Mouse (Mus musculus) kidney, embryonic 15.5 days (tissue): Measurements from ENCODE around the gene Gab2. TPM values are rescaled to one million over a fixed set of nuclear protein-coding genes. Genes with fewer than 3 reads are reported as not detected.

ENCODE experiments used
- ATAC-seq: fragments of 200-750 bp; cut with Nextera tagmentation; replicated peaks from 2 replicates; pipeline ENCODE4 v1.8.0; 2017; ENCODE audit warnings: moderate TSS enrichment; ENCODE audit not compliant: low FRiP score
- H3K27ac ChIP-seq: fragments of 300-500 bp; sonication (generic); 2 replicates; pipeline ENCODE4 v1.5.1; 2015; ENCODE audit warnings: mild to moderate bottlenecking, inconsistent platforms
- H3K27me3 ChIP-seq: fragments of 300-500 bp; sonication (generic); 2 replicates; pipeline ENCODE4 v1.6.1; 2015; ENCODE audit warnings: inconsistent platforms
- H3K36me3 ChIP-seq: fragments of 300-500 bp; sonication (generic); 2 replicates; pipeline ENCODE4 v1.6.1; 2015; ENCODE audit warnings: inconsistent platforms
- H3K4me1 ChIP-seq: fragments of 300-500 bp; sonication (generic); 2 replicates; pipeline ENCODE4 v1.6.1; 2015; ENCODE audit warnings: inconsistent platforms
- H3K4me2 ChIP-seq: fragments of 300-500 bp; sonication (generic); 2 replicates; pipeline ENCODE4 v1.6.1; 2015; ENCODE audit warnings: moderate library complexity, mild to moderate bottlenecking, inconsistent platforms
- H3K4me3 ChIP-seq: fragments of 300-500 bp; sonication (generic); replicated peaks from 2 replicates; pipeline ENCODE4 v1.5.1; 2015; ENCODE audit warnings: mild to moderate bottlenecking, inconsistent platforms
- H3K9ac ChIP-seq: fragments of 300-500 bp; sonication (generic); 2 replicates; pipeline ENCODE4 v1.6.1; 2015; ENCODE audit warnings: mild to moderate bottlenecking, inconsistent platforms
- H3K9me3 ChIP-seq: fragments of 300-500 bp; sonication (generic); replicated peaks from 2 replicates; pipeline ENCODE4 v1.6.1; 2016; ENCODE audit warnings: inconsistent platforms
- WGBS: fragments of 180-500 bp; shearing (Covaris S2); methylation state at CpG from one replicate; pipeline ENCODE4 v1.1.7; 2015; ENCODE audit warnings: mixed read lengths; 5-methylcytosine and 5-hydroxymethylcytosine counted together
- polyA plus RNA-seq: library from polyadenylated mRNA; unstranded; fragments of >200 nt; fragmentation: Nextera tagmentation; extraction: Ambion mirVana; gene quantifications from 2 replicates; pipeline ENCODE4 v1.2.1, GENCODE M21; 2015

Gab2 gene
- polyA plus RNA-seq, 1 experiment from 2014 or later = 14.5 TPM

- peaks cover 38% of the 10 kb centered on the region for H3K4me1 ChIP-seq
- 58% methylated on average over 13 of the region's 13 CpGs for WGBS
- no peak overlapping the region for H3K4me3 ChIP-seq
- H3K9me3 ChIP-seq = no peaks in the 10 kb centered on the region
- peaks cover 33% of the 10 kb centered on the region for H3K27me3 ChIP-seq
- H3K27ac ChIP-seq = no peak overlapping the region
- no peak for ATAC-seq
- H3K4me2 ChIP-seq = no peak overlapping the region
- no peak overlapping the region for H3K9ac ChIP-seq
- no peaks in the 10 kb centered on the region for H3K36me3 ChIP-seq
Observed at GRCm38 (mm10) chr7:97328891-97329588, 247.7 kb downstream of the Gab2 start.

DNA sequence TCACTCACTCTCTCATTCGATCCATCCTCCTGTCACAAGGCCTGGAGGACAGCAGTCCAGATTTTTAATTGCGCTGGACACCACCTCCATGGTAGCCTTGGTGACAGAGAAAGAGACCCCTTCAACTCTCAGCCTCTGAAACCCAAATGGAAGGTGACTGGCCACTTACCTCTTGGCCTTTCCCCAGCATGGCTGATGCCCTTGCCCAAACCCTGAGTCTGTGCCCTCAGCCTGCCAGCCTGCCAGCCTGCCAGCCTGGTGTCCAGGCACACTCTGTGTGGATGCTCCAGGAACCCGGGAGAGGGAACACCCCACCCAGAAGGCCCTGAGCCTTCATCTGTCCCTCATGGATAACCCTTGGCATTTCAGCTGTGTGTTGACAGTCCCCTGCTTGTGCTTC is 248.3 kb downstream of the Gab2 start:
- 85% methylated on average over 3 of the region's 3 CpGs for WGBS
- no peak overlapping the region for H3K27ac ChIP-seq
- no peaks in the 10 kb centered on the region for H3K9me3 ChIP-seq
- H3K36me3 ChIP-seq = no peaks in the 10 kb centered on the region
- no peak overlapping the region for H3K4me3 ChIP-seq
- no peak for ATAC-seq
- no peak overlapping the region for H3K4me2 ChIP-seq
- H3K9ac ChIP-seq = no peak overlapping the region
- H3K4me1 ChIP-seq = peaks cover 38% of the 10 kb centered on the region
- peaks cover 27% of the 10 kb centered on the region for H3K27me3 ChIP-seq

DNA sequence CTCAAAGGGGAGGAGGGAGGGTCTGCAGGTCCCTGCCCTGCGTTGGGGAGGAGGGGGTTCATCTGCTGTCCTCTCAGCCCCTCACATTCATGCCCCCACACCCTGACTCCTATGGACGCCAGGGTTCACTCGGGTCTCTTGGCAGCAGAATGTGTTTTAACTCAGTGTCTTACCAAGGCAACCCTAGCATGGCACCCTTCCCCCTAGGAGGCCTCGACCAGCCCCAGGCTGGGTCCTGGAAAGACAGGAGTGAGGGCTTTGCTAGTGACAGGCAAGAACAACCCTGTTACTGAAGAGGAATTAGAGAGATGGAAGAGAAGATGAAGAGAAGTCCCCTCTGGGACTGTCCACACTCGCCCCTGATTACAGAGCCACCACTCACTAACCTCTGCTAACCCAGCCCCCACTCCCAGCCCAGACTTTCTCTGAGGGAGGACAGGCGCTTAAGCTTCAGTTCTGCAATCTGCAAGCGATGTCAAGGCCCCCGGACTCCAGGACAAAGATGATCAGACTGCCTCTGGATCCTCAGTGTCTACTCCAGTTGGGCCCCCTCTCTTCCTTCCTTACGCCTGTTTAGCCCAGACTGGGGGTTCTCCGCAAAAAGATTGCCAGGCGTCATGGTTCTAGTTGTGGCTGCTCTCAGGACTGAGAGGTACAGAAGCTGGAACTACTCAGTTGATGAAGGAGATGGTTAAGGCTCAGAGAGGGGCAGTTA is 249.7 kb downstream of the Gab2 start:
- peak overlapping the region; percentile 93 for H3K4me3 ChIP-seq
- H3K4me2 ChIP-seq = peak overlapping the region; percentile 83
- WGBS = 65% methylated on average over 11 of the region's 11 CpGs
- peak overlapping the region; percentile 62; the same call in 1 of the 2 replicates for H3K9ac ChIP-seq
- peaks cover 28% of the 10 kb centered on the region for H3K4me1 ChIP-seq
- peaks cover 13% of the 10 kb centered on the region for H3K27me3 ChIP-seq
- H3K27ac ChIP-seq = no peak overlapping the region
- H3K9me3 ChIP-seq = no peaks in the 10 kb centered on the region
- ATAC-seq = no peak; the same call in 1 of the 2 replicates
- no peaks in the 10 kb centered on the region for H3K36me3 ChIP-seq

GRCm38 (mm10) chr7:97331726-97332666 is 250.6 kb downstream of the Gab2 start, which contains the start of the genes Usp35 and Kctd21:
Usp35 (minus strand) TSS chr7:97332020.
Kctd21 (plus strand) TSS chr7:97332327.
- H3K36me3 ChIP-seq = no peaks in the 10 kb centered on the region
- WGBS = 1% methylated on average over 68 of the region's 68 CpGs
- peaks cover 4% of the 10 kb centered on the region for H3K27me3 ChIP-seq
- peak within 1 kb of the TSS; percentile 46 for H3K27ac ChIP-seq
- peak within 1 kb of the TSS; percentile 83 for H3K4me2 ChIP-seq
- H3K4me1 ChIP-seq = peaks cover 28% of the 10 kb centered on the region
- H3K9ac ChIP-seq = peak within 1 kb of the TSS; percentile 74
- H3K4me3 ChIP-seq = peak within 1 kb of the TSS; percentile 93
- peak; percentile 99 for ATAC-seq
- H3K9me3 ChIP-seq = no peaks in the 10 kb centered on the region

DNA sequence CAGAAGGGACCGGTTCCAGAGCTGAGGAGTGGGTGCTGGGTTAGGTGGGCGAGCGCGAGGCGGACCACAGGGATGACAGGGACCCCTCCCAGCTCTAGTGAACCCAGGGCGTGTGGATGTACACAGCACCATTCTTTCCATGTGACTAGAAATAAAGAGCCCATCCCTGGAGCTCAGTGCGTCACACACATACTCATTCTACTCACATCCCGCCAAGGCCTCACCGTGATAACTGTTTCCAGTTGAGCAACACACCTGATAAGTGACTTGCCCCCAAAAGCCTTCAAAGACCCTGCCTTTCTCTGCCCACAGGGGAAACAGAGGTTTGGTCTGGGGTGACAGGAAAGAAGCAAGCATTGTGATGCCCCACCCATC is 251.3 kb downstream of the Gab2 start:
- no peaks in the 10 kb centered on the region for H3K27me3 ChIP-seq
- peak overlapping the region; percentile 93 for H3K4me3 ChIP-seq
- ATAC-seq = no peak
- H3K4me1 ChIP-seq = peaks cover 28% of the 10 kb centered on the region
- 4% methylated on average over 9 of the region's 9 CpGs for WGBS
- peak overlapping the region; percentile 46; the same call in 1 of the 2 replicates for H3K27ac ChIP-seq
- no peaks in the 10 kb centered on the region for H3K36me3 ChIP-seq
- H3K9me3 ChIP-seq = no peaks in the 10 kb centered on the region
- H3K9ac ChIP-seq = peak overlapping the region; percentile 74
- peak overlapping the region; percentile 83 for H3K4me2 ChIP-seq

- H3K27me3 ChIP-seq = no peaks in the 10 kb centered on the region
- no peak for ATAC-seq
- peak overlapping the region; percentile 93 for H3K4me3 ChIP-seq
- H3K4me2 ChIP-seq = peak overlapping the region; percentile 83
- no peak overlapping the region for H3K27ac ChIP-seq
- H3K9ac ChIP-seq = no peak overlapping the region
- no peaks in the 10 kb centered on the region for H3K36me3 ChIP-seq
- H3K9me3 ChIP-seq = no peaks in the 10 kb centered on the region
- WGBS = 89% methylated on average over 6 of the region's 6 CpGs
- peaks cover 28% of the 10 kb centered on the region for H3K4me1 ChIP-seq
Observed at GRCm38 (mm10) chr7:97333113-97333898, 251.9 kb downstream of the Gab2 start.

GRCm38 (mm10) chr7:97334406-97334805 is 253.0 kb downstream of the Gab2 start:
- Histone ChIP-seq H3K36me3 (no peaks in the 10 kb centered on the region), H3K27ac (no peak overlapping the region), H3K4me1 (peaks cover 18% of the 10 kb centered on the region), H3K4me3 (no peak overlapping the region), H3K9ac (no peak overlapping the region), H3K27me3 (no peaks in the 10 kb centered on the region), H3K9me3 (no peaks in the 10 kb centered on the region), H3K4me2 (no peak overlapping the region)
- 100% methylated on average over 2 of the region's 2 CpGs for WGBS
- ATAC-seq = no peak

- no peak overlapping the region for H3K4me3 ChIP-seq
- H3K27me3 ChIP-seq = no peaks in the 10 kb centered on the region
- H3K9me3 ChIP-seq = no peaks in the 10 kb centered on the region
- no peaks in the 10 kb centered on the region for H3K36me3 ChIP-seq
- no peak for ATAC-seq
- H3K4me2 ChIP-seq = no peak overlapping the region
- H3K9ac ChIP-seq = no peak overlapping the region
- 79% methylated on average over 1 of the region's 1 CpGs for WGBS
- no peak overlapping the region for H3K27ac ChIP-seq
- peaks cover 10% of the 10 kb centered on the region for H3K4me1 ChIP-seq
Observed at GRCm38 (mm10) chr7:97336678-97337077, 255.3 kb downstream of the Gab2 start.

DNA sequence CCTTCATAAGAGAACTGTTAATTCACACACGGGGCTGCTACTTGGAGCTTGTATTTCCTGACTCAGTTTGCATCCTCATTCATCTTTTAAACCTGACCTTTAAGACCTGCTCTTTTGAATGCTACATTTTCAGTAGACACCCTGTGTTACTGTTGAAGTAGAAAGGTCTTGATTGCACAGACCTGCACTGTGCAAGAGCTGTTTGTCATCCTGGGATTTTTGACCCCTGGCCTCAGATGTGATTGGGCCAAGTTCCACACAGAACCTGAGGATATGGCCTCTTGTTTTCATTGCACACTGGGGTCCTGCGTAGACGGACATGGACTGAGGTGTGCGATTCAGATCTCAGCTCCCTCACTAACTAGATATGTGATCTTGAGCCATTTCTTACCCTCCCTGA is 257.2 kb downstream of the Gab2 start:
- ATAC-seq = no peak
- Histone ChIP-seq H3K4me2 (no peak overlapping the region), H3K4me3 (no peak overlapping the region), H3K9me3 (no peaks in the 10 kb centered on the region), H3K27me3 (no peaks in the 10 kb centered on the region), H3K9ac (no peak overlapping the region), H3K27ac (no peak overlapping the region), H3K36me3 (no peaks in the 10 kb centered on the region), H3K4me1 (no peaks in the 10 kb centered on the region)
- WGBS = 79% methylated on average over 4 of the region's 4 CpGs

- Histone ChIP-seq H3K4me1 (no peaks in the 10 kb centered on the region), H3K27ac (no peak overlapping the region), H3K9ac (no peak overlapping the region), H3K27me3 (no peaks in the 10 kb centered on the region), H3K4me3 (no peak overlapping the region), H3K9me3 (no peaks in the 10 kb centered on the region), H3K4me2 (no peak overlapping the region), H3K36me3 (no peaks in the 10 kb centered on the region)
- 94% methylated on average over 7 of the region's 7 CpGs for WGBS
- no peak for ATAC-seq
Observed at GRCm38 (mm10) chr7:97339623-97340022, 258.2 kb downstream of the Gab2 start.
